Mouse (Mus musculus): Measurements from ENCODE around the gene Lifr. TPM values are rescaled to one million over a fixed set of nuclear protein-coding genes. Genes with fewer than 3 reads are reported as not detected.

Lifr gene
- polyA plus RNA-seq, 1 experiment: 19.9 TPM

GRCm38 (mm10) chr15:7134454-7135052 is 44.1 kb downstream of the Lifr start:
- H3K27me3 ChIP-seq (ENCODE audit: control insufficient read depth, insufficient read depth, low read length): no peaks in the 10 kb centered on the region
- no peak overlapping the region for H3K4me3 ChIP-seq (replicated peaks; ENCODE audit: insufficient read depth, low read depth, low read length)
- no peak for TF ChIP-seq POLR2A (IDR thresholded peaks at IDR 0.05; ENCODE audit: borderline replicate concordance, insufficient read depth, low read length)
- no peak for TF ChIP-seq CTCF (IDR thresholded peaks at IDR 0.05; ENCODE audit: borderline replicate concordance, insufficient read depth, low read depth, low read length)
- DNase-seq: no peak
- WGBS: 43% methylated on average over 11 of the region's 11 CpGs
- H3K4me1 ChIP-seq (ENCODE audit: control insufficient read depth, insufficient read depth, low read length): no peaks in the 10 kb centered on the region; the same call in 1 of the 2 replicates
- no peak overlapping the region for H3K27ac ChIP-seq (ENCODE audit: insufficient read depth, low read length)

- 91% methylated on average over 6 of the region's 6 CpGs for WGBS
- Histone ChIP-seq H3K4me3 (replicated peaks; ENCODE audit: insufficient read depth, low read depth, low read length) (no peak overlapping the region), H3K27me3 (ENCODE audit: control insufficient read depth, insufficient read depth, low read length) (no peaks in the 10 kb centered on the region), H3K4me1 (ENCODE audit: control insufficient read depth, insufficient read depth, low read length) (no peaks in the 10 kb centered on the region; the same call in 1 of the 2 replicates), H3K27ac (ENCODE audit: insufficient read depth, low read length) (no peak overlapping the region)
- TF ChIP-seq CTCF (IDR thresholded peaks at IDR 0.05; ENCODE audit: borderline replicate concordance, insufficient read depth, low read depth, low read length) (no peak), POLR2A (IDR thresholded peaks at IDR 0.05; ENCODE audit: borderline replicate concordance, insufficient read depth, low read length) (no peak)
- DNase-seq: no peak
These were observed 45.7 kb downstream of the Lifr start for GRCm38 (mm10) chr15:7135982-7136562.

GRCm38 (mm10) chr15:7136912-7137311 is 46.5 kb downstream of the Lifr start:
- H3K4me3 ChIP-seq (replicated peaks; ENCODE audit: insufficient read depth, low read depth, low read length): no peak overlapping the region
- no peak for DNase-seq
- TF ChIP-seq CTCF (IDR thresholded peaks at IDR 0.05; ENCODE audit: borderline replicate concordance, insufficient read depth, low read depth, low read length) (no peak), POLR2A (IDR thresholded peaks at IDR 0.05; ENCODE audit: borderline replicate concordance, insufficient read depth, low read length) (no peak)
- H3K4me1 ChIP-seq (ENCODE audit: control insufficient read depth, insufficient read depth, low read length): no peaks in the 10 kb centered on the region; the same call in 1 of the 2 replicates
- H3K27me3 ChIP-seq (ENCODE audit: control insufficient read depth, insufficient read depth, low read length): no peaks in the 10 kb centered on the region
- WGBS: 95% methylated on average over 10 of the region's 10 CpGs
- no peak overlapping the region for H3K27ac ChIP-seq (ENCODE audit: insufficient read depth, low read length)

- Histone ChIP-seq H3K4me1 (ENCODE audit: control insufficient read depth, insufficient read depth, low read length) (no peaks in the 10 kb centered on the region; the same call in 1 of the 2 replicates), H3K4me3 (replicated peaks; ENCODE audit: insufficient read depth, low read depth, low read length) (no peak overlapping the region), H3K27ac (ENCODE audit: insufficient read depth, low read length) (no peak overlapping the region), H3K27me3 (ENCODE audit: control insufficient read depth, insufficient read depth, low read length) (no peaks in the 10 kb centered on the region)
- 90% methylated on average over 12 of the region's 12 CpGs for WGBS
- TF ChIP-seq CTCF (IDR thresholded peaks at IDR 0.05; ENCODE audit: borderline replicate concordance, insufficient read depth, low read depth, low read length) (no peak), POLR2A (IDR thresholded peaks at IDR 0.05; ENCODE audit: borderline replicate concordance, insufficient read depth, low read length) (no peak)
- DNase-seq: no peak
These were observed 47.2 kb downstream of the Lifr start for GRCm38 (mm10) chr15:7137607-7138006.

GRCm38 (mm10) chr15:7138471-7138870 is 48.1 kb downstream of the Lifr start:
- Histone ChIP-seq H3K27ac (ENCODE audit: insufficient read depth, low read length) (no peak overlapping the region), H3K27me3 (ENCODE audit: control insufficient read depth, insufficient read depth, low read length) (no peaks in the 10 kb centered on the region; the same call in 1 of the 2 replicates), H3K4me1 (ENCODE audit: control insufficient read depth, insufficient read depth, low read length) (no peaks in the 10 kb centered on the region; the same call in 1 of the 2 replicates), H3K4me3 (replicated peaks; ENCODE audit: insufficient read depth, low read depth, low read length) (no peak overlapping the region)
- no peak for DNase-seq
- TF ChIP-seq POLR2A (IDR thresholded peaks at IDR 0.05; ENCODE audit: borderline replicate concordance, insufficient read depth, low read length): no peak
- no peak for TF ChIP-seq CTCF (IDR thresholded peaks at IDR 0.05; ENCODE audit: borderline replicate concordance, insufficient read depth, low read depth, low read length)
- 43% methylated on average over 14 of the region's 14 CpGs for WGBS

- H3K4me3 ChIP-seq (replicated peaks; ENCODE audit: insufficient read depth, low read depth, low read length): no peak overlapping the region
- TF ChIP-seq POLR2A (IDR thresholded peaks at IDR 0.05; ENCODE audit: borderline replicate concordance, insufficient read depth, low read length) (no peak), CTCF (IDR thresholded peaks at IDR 0.05; ENCODE audit: borderline replicate concordance, insufficient read depth, low read depth, low read length) (no peak)
- no peak overlapping the region for H3K27ac ChIP-seq (ENCODE audit: insufficient read depth, low read length)
- peaks cover 4% of the 10 kb centered on the region; the same call in 1 of the 2 replicates for H3K27me3 ChIP-seq (ENCODE audit: control insufficient read depth, insufficient read depth, low read length)
- H3K4me1 ChIP-seq (ENCODE audit: control insufficient read depth, insufficient read depth, low read length): peaks cover 4% of the 10 kb centered on the region; the same call in 1 of the 2 replicates
- WGBS: 63% methylated on average over 7 of the region's 7 CpGs
- no peak for DNase-seq
These were observed 49.9 kb downstream of the Lifr start for GRCm38 (mm10) chr15:7140322-7140721.

GRCm38 (mm10) chr15:7141246-7141645 is 50.8 kb downstream of the Lifr start:
- Histone ChIP-seq H3K27me3 (ENCODE audit: control insufficient read depth, insufficient read depth, low read length) (peaks cover 7% of the 10 kb centered on the region; the same call in 1 of the 2 replicates), H3K4me3 (replicated peaks; ENCODE audit: insufficient read depth, low read depth, low read length) (no peak overlapping the region), H3K27ac (ENCODE audit: insufficient read depth, low read length) (no peak overlapping the region), H3K4me1 (ENCODE audit: control insufficient read depth, insufficient read depth, low read length) (peaks cover 4% of the 10 kb centered on the region; the same call in 1 of the 2 replicates)
- 72% methylated on average over 13 of the region's 13 CpGs for WGBS
- DNase-seq: no peak
- no peak for TF ChIP-seq POLR2A (IDR thresholded peaks at IDR 0.05; ENCODE audit: borderline replicate concordance, insufficient read depth, low read length)
- TF ChIP-seq CTCF (IDR thresholded peaks at IDR 0.05; ENCODE audit: borderline replicate concordance, insufficient read depth, low read depth, low read length): no peak

GRCm38 (mm10) chr15:7143689-7144170 is 53.3 kb downstream of the Lifr start:
- H3K4me1 ChIP-seq (ENCODE audit: control insufficient read depth, insufficient read depth, low read length): 0 out of 2 replicates have a peak, but pooled peaks cover 4% of the 10 kb centered on the region
- WGBS: 74% methylated on average over 15 of the region's 15 CpGs
- H3K27ac ChIP-seq (ENCODE audit: insufficient read depth, low read length): no peak overlapping the region
- DNase-seq: no peak
- TF ChIP-seq CTCF (IDR thresholded peaks at IDR 0.05; ENCODE audit: borderline replicate concordance, insufficient read depth, low read depth, low read length): no peak
- TF ChIP-seq POLR2A (IDR thresholded peaks at IDR 0.05; ENCODE audit: borderline replicate concordance, insufficient read depth, low read length): no peak
- H3K4me3 ChIP-seq (replicated peaks; ENCODE audit: insufficient read depth, low read depth, low read length): no peak overlapping the region
- H3K27me3 ChIP-seq (ENCODE audit: control insufficient read depth, insufficient read depth, low read length): peaks cover 7% of the 10 kb centered on the region; the same call in 1 of the 2 replicates
